20 mouse cellular contexts compared by ENCODE assay signal in genomic region chr6:140396687-140397086, GRCm38 (mm10).
"Had no signal": no experiment of that assay in that cellular context is flagged by ENCODE, and none has a peak within 500 bp of the region (broad histone marks: within the 10 kb centered on the region; RNA-seq: fewer than 3 reads in every experiment).

No protein-coding gene starts in this region.

- H3K4me3 ChIP-seq: liver, embryonic 13.5 days; liver, embryonic 15.5 days; lung, embryonic 15.5 days; megakaryocyte, embryonic 14.5 days; midbrain, embryonic 13.5 days; midbrain, embryonic 15.5 days; neural tube, embryonic 12.5 days; stomach, embryonic 15.5 days had no signal

- H3K9me3 ChIP-seq: liver, embryonic 13.5 days; liver, embryonic 15.5 days; lung, embryonic 15.5 days; megakaryocyte, embryonic 14.5 days; midbrain, embryonic 13.5 days; midbrain, embryonic 15.5 days; neural tube, embryonic 12.5 days; stomach, embryonic 15.5 days had no signal

- DNase-seq: liver, embryonic 13.5 days; liver, postnatal 0 days; lung, adult 2 months; lung, postnatal 14 days; lung, postnatal 36 days; right cerebral cortex, postnatal 14 days; thymus, adult 18-20 months; thymus, postnatal 14 days; thymus, postnatal 36 days had no signal

- H3K4me2 ChIP-seq: liver, embryonic 13.5 days; liver, embryonic 15.5 days; lung, embryonic 15.5 days; midbrain, embryonic 11.5 days; midbrain, embryonic 13.5 days; midbrain, embryonic 15.5 days; neural tube, embryonic 12.5 days; stomach, embryonic 15.5 days had no signal

- ATAC-seq: liver, postnatal 0 days; lung, postnatal 0 days; midbrain, embryonic 13.5 days; midbrain, embryonic 15.5 days had no signal

- H3K27ac ChIP-seq: liver, embryonic 13.5 days; liver, embryonic 15.5 days; lung, embryonic 15.5 days; macrophage; midbrain, embryonic 13.5 days; midbrain, embryonic 15.5 days; neural tube, embryonic 12.5 days; stomach, embryonic 15.5 days; stomach, postnatal 0 days had no signal

- H3K4me1 ChIP-seq: liver, embryonic 13.5 days; liver, embryonic 15.5 days; lung, embryonic 15.5 days; megakaryocyte, embryonic 14.5 days; midbrain, embryonic 13.5 days; midbrain, embryonic 15.5 days; neural tube, embryonic 12.5 days; stomach, embryonic 15.5 days had no signal

- H3K9ac ChIP-seq: liver, embryonic 13.5 days; liver, embryonic 15.5 days; liver, postnatal 0 days; lung, embryonic 15.5 days; midbrain, embryonic 13.5 days; midbrain, embryonic 15.5 days; neural tube, embryonic 12.5 days; stomach, embryonic 15.5 days had no signal

- H3K36me3 ChIP-seq: liver, embryonic 13.5 days; liver, embryonic 15.5 days; lung, embryonic 15.5 days; midbrain, embryonic 13.5 days; midbrain, embryonic 15.5 days; neural tube, embryonic 12.5 days; stomach, embryonic 15.5 days had no signal

- H3K27me3 ChIP-seq: liver, embryonic 13.5 days; liver, embryonic 15.5 days; lung, embryonic 15.5 days; midbrain, embryonic 13.5 days; midbrain, embryonic 15.5 days; neural tube, embryonic 12.5 days; stomach, embryonic 15.5 days had no signal
